Mouse (Mus musculus): ENCODE data around the gene Noa1.

Gene Noa1

DNA sequence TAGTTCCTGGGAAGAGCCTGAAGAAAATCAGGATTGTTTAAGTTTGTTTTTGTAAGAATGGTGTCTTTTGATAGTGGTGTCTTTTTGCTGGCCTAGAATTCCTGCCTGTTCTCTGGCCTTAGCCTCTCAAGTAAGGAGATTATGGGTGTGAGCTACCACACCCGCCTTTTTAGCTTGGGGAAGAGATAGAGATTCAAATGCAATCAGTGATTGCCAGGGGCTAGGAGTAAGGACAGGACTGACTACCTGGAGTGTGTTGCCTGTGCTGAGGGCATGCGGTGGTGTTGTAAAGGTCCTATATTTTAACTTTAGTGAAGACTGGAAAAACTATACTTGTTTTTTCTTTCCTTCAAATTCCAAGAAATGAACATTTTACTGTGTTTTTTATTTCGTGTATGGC, 55.5 kb downstream of the Noa1 start:
- no peak for DNase-seq (ENCODE audit: low read depth, low spot score)

DNA sequence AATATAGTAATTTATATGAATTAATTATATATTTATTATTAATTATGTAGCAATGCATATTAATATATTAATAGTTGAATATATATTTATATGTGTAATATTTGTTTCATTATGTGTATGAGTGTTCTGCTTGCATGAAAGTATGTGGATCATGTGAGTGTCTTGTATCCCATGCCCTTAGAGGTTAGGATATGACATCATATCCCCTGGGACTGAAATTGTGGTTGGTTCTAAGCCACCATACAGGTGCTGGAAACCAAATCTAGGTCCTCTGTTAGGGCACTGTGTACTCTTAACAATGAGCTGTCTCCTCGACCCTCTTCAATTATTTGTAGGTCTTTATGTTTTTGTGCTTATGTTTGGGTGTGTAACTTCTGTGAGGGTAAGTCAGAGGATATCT, 56.7 kb downstream of the Noa1 start:
- DNase-seq (ENCODE audit: low read depth, low spot score): no peak

DNA sequence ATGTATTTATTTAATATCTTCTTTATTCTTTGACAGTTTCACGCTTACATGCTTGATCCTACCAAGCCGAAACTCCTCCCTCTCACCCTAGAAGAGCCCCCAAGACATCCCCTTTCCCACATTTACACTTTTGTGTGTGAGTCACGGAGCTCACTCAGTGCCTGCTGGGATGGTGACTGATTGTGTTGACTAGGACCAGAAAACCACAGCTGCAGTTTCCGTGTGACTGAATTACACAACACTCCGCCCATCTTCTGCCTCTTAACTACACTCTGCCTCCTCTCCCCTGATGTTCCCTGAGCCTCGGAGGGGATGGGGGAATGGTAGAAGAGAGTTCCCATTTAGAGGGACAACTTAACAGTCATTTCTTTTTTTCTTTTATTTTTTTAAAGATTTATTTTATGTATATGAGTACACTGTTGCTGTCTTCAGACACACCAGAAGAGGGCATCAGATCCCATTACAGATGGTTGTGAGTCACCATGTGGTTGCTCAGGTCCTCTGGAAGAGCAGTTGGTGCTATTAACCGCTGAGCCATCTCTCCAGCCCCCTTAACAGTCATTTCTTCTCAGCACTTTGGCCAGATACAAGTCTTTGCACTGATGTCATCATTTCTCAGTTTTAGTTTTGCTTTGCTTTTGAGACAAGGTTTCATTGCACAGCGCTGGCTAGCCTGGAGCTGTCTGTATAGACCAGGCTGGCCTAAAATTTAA, 57.6 kb downstream of the Noa1 start:
- no peak for DNase-seq (ENCODE audit: low read depth, low spot score)

DNA sequence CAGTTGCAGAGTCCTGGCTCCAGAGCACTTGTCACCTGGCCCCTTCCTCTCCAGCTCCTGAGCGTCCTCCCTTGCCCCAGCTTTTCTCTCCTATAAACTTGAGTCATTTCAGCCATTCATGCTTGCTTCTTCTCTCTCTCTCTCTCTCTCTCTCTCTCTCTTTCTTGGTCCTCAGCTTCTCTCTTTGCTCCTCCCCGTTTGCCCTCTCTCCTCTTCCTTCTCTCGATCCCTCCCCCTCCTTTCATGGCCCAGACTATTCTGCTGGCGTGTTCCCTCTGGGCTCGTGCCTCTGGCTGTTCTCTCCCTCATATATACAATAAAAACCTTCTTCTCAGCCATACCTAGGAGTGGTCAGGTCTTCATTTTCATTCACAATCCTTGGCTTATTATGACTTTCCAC, 58.2 kb downstream of the Noa1 start:
- no peak for DNase-seq (ENCODE audit: low read depth, low spot score)

DNA sequence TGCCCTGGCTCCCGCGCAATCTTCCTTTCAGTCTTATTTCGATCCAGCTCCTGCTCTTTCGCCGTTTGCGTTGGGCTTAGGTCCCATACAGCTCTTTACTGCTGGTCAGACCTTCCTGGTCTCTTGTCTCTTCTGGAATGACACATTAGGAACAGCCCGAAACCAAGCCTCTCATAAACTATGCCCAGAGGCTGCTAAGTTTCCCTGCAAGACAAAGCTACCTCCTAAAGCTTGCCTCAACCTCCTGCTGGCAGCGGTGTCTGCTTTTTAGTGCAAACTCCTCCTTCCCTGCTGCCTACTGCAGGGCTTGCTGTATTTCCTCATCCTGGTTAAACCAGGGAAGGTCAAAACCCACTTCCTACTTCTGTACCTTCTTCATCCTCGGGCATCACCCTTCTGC, 59.8 kb downstream of the Noa1 start:
- no peak for DNase-seq (ENCODE audit: low read depth, low spot score)

DNA sequence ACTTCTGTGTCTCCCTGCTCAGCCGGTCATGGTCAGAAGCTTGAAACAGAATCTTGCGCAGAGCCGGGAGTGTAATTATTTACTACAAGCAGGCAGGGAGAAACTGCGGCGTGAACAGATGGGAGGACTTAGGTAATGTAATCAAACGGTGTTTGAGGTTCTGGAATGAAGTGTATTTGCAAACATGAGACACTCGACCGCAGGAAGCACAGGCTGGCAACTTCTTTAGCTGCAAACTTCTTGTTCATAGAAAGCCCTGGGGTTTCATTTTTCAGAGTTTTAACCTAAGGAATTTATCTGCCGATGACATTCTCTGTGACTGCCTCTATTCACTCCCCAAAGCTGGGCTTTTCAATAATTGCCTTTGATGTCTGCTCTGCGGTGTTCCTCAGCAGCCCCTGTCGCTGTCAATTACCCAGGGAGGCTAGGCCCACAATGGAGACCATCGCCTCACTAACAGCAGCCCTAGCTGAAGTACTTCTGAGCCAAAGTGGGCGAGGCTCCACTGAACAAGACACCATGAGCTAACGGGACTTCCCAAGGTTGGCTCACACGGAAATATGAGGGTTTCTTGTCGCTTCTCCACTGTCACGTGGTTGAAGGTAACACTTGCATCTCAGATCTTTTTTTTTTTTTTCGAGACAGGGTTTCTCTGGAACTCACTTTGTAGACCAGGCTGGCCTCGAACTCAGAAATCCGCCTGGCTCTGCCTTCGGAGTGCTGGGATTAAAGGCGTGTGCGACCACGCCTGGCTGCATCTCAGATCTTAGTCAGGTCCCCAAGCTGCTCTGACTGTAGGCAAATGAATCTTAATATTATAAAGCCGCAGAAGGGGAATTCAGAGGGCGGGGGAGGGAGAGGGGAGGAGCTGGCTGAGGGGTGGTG, 63.9 kb downstream of the Noa1 start:
- DNase-seq (ENCODE audit: low read depth, low spot score): peak; percentile 45

DNA sequence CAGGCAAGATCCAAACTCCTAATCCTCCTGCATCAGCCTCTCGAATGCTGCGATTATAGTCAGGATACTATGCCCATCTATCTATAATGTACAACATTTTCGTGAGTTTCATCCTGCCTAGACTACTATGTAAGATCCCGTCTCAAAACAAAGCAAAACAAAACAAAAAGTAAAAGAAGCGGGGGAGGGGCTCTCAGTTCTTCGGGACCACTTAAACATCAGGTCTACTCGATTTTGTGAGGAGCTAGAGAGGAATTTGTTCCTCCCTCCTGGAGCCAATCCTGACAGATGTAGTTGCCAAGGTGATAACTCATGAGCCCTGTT, 64.5 kb downstream of the Noa1 start:
- DNase-seq (ENCODE audit: low read depth, low spot score): no peak

DNA sequence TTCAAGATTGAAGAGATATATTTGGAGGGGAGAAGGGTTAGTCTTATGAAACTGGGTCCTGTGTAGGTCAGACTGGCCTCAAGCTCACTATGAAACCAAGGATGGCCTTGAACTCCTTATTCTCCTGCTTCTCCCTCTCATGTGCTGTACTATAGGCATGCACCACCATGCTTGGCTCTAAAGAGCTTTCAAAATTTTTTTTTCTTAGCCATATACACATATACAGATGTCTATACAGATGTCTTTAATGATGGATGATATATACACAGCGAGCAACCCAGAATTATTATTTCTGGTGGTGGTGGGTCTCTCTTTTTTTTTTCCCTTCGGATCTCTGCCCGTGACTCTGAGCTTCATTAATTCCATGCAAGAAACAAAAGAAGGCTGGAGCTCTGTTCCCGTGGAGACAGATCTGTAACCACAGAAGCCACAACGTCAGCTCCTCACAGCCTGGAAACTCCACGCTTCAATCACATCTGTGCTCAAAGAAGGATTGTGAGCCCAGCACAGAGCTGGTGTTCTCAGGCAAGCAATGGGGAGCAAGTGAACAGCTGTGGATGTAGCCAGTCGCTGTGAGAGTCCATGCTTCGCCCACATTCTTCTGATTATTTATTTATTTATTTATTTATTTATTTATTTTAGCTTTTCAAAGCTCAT, 65.4 kb downstream of the Noa1 start:
- DNase-seq (ENCODE audit: low read depth, low spot score): no peak

Data from embryo, embryonic 11.5 days (tissue).